Mouse (Mus musculus): ENCODE results near the gene Xpo5.

GRCm38 (mm10) chr17:46275034-46275433 is 72.5 kb downstream of the Xpo5 start:
- TF ChIP-seq GATA1 (IDR thresholded peaks at IDR 0.05; ENCODE audit: low read length) (no peak), TAL1 (IDR thresholded peaks at IDR 0.05; ENCODE audit: low read length) (no peak)

Measured in erythroblast, embryonic 14.5 days (primary cell).